Mouse (Mus musculus): ENCODE data around the gene Zfp677.

GRCm38 (mm10) chr17:21383391-21384056 lies at the start of gene Zfp677:
- TF ChIP-seq CTCF (IDR thresholded peaks at IDR 0.05; ENCODE audit: low read depth) (peak; percentile 63), EP300 (IDR thresholded peaks at IDR 0.05; ENCODE audit: low read depth) (no peak)

Data from liver, postnatal 0 days (tissue).